Mouse (Mus musculus): Measurements from ENCODE around the gene Muc1.

Muc1 gene

DNA sequence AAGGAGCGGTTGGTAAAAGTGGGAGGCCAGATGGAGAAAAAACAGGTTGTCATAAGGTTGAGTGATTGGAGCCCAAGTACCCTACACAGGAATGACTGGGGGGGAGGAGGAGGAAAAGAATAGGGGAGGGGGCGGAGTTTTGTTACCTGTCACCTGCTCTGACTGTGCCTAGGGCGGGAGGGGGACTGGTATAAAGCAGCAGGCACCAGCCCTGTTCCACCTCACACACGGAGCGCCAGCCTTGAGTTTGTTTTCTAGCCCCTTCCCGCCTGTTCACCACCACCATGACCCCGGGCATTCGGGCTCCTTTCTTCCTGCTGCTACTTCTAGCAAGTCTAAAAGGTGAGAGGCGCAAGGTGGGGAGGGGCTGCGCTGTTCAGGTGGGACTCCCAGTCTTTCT is at the start of gene Muc1:
Muc1 (plus strand) TSS at position 222 of the 400 bp plus-strand sequence.
- no peak for DNase-seq

DNA sequence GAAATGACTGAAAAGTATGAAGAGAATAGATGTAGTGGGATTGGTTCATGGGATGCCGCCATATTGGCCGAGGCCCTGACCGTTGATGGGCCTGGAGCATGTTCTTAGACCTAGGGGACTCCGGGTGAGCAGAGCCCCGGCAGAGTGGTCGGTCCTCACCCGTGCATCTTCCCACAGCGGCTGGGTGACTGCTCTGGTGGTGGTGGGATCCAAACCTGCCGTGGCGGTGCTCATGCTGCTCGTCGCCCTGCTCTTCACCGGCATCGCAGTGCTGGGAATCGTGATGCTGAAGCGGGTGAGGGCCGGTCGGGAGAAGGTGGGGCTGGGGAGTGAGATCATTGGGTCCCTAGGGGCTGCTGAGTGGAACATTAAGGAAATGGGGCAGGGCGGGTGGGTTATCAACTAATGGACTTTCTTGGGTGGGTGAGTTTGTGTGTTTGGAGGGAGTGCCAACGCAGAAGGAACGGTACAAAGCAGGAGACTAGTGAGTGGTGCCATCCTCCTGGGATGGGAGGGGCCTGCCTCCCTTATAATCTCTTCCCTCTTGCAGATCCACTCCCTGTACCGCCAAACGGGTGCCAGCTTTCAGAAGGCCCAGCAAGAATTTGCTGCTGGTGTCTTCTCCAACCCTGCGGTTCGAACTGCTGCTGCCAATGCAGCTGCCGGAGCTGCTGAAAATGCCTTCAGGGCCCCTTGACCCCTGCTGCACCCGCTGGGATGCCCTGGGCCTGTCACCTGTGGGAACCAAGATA is 46.9 kb upstream of the Muc1 start:
- DNase-seq: peak in 1 of 2 experiments; percentile 25

DNA sequence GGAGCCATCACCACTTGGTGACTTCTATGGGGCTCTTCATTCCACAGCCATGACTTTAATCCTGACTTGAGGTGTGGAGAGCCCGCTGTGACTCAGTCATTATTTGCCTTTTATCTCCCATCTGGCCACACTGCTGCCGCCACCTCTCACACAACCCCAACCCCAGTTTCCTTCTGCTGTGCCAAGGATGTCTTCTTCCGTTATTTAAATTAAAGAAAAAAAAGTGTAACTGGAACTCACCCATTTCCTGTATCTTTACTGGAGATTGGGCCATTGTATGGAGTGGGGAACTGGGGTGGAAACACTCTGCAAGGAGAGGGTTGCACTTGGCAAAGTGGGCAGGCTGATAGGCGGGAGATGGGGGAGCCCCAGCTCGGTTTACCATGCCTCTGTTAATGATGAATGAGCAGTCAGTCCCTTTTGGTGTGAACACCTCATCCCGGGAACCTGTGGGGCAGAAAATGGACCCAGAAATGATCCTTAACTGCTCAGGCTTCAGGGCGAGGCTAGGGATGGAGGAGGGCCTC is 46.3 kb upstream of the Muc1 start:
- no peak for DNase-seq

DNA sequence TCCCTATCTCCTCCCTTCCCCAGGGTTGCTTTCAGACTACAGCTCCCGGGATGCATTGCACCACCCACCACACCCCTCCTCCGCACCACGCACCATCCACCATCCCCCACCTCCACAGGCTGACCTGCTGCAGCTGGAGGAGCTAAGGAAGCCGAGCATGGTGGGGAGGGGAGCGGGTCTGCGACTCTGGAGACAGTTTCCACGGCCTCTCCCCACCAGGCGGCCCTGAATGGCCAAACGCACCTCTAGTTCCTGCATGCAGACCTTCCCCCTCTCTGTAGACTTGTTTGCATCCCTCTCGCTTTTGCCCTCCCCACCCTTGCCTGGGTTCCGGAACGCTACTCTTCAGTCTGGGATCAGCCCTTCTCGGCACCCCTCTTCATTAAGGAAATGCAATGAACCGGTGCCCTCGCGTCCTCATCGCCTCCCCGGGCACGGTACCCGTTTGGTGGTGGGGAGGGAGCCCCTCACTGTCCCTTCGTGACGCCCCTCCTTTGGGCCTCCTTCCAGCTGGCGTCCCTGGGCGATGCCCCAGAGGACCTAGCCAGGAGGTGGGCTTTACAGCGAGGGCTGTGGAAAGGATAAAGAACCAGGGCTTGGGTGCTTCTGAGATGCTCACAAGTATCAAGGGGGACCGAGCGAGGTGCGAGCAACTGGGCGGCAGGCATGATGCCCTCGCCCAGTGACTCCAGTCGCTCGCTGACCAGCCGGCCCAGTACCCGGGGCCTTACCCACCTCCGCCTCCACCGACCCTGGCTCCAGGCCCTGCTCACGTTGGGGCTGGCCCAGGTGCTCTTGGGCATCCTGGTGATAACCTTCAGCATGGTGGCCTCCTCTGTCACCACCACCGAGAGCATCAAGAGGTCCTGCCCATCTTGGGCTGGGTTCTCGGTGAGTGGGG is 45.5 kb upstream of the Muc1 start, which contains the start of gene Fam189b:
Fam189b (plus strand) TSS at position 86 of the 901 bp plus-strand sequence.
- peak; percentile 85 to 91 for DNase-seq

DNA sequence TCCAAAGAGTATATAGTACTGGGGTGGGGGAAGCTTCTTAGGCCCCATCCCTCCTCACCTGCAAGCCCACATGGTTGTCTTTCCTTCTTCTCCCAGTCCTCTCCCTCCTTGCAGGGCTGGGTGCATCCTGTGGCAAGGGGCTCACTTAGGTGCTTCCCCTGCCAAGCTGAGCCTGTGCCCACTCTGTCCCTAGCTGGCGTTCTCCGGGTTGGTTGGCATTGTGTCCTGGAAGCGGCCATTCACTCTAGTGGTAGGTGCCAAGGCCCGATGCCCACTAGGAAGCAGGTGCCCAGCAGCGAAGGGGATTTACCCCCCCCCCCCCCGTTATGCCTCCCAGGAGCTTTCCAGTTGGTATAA is 44.9 kb upstream of the Muc1 start:
- no peak for DNase-seq

DNA sequence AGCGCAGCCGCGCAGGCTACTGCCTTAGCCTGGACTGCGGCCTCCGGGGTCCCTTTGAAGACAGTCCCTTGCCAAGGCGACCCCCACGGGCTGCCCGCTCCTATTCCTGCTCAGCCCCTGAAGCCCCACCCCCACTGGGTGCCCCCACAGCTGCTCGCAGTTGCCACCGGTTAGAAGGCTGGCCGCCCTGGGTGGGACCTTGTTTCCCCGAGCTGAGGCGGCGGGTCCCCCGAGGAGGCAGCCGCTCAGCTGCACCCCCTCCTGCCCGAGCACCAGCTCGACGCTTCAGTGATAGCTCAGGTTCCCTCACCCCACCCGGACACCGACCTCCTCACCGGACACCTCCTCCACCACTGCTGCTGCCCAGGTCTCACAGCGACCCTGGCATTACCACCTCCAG is 41.7 kb upstream of the Muc1 start:
- peak; percentile 77 to 88 for DNase-seq

DNA sequence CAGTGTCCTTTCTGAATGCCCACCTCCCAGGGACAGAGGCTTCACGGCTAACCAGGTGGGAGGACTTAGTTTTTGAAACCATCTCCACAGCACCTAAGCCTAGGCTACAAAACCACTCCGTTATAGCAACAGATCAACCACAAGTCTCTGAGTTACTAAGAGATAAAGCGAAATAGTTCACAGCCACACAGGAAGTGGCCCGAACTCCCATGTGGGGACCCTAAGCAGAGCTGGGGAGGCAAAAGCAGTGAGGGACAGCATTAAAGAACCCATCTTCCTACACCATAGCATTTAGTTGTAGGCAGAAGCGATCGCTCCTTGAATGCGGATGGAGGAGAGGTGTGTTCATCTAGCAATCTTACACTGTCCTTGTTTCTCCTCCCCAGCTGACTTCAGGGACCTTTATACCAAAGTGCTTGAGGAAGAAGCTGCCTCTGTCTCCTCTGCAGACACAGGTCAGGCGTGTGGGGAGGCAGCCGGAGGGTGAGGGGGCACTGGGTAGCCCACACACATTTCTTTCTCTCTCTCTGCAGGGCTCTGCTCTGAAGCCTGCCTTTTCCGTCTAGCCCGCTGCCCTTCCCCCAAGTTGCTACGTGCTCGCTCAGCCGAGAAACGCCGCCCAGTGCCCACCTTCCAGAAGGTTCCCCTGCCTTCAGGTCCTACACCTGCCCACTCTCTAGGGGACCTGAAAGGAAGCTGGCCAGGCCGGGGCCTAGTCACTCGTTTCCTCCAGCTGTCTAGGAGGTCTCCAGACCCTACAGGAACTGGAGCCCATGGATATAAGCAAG is 41.0 kb upstream of the Muc1 start:
- DNase-seq: peak; percentile 71 to 75

DNA sequence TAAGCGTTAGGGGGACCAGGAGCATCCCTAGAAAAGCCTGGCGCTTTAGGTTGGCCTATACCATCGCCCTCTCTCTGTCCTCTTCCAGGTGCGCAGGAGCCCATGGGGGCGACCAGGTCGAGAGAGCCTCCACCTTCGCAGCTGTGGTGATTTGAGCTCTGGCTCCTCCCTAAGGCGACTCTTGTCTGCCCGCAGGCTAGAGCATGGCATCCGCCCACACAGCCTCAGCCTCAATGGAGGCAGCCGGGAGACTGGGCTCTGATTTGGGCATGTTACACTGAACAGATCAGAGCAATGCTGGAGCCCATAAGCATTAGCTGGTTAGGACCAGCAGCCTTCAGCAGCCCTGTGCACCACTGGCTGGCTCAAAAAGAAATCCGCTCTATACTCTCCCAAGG is 40.4 kb upstream of the Muc1 start:
- peak; percentile 67 to 74 for DNase-seq

DNA sequence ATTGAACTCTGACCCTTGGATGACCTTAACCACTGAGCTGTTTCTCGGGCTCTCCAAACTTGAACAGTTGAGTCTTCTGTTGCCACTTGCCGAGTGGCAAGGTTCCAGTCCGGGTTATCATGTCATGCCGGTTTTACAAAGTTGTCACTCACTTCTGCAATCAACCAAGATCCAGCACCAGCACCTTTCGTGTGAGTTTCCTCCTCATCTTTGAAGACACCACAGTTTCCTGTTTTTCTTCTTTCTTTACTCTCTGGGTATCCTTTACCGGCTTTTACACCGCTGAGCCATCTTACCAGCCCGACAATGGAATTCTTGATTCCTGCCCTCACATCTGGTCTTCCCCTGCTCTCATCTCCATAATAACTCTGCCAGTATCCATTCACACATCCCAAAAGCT is 38.4 kb upstream of the Muc1 start:
- peak; percentile 57 to 58 for DNase-seq

DNA sequence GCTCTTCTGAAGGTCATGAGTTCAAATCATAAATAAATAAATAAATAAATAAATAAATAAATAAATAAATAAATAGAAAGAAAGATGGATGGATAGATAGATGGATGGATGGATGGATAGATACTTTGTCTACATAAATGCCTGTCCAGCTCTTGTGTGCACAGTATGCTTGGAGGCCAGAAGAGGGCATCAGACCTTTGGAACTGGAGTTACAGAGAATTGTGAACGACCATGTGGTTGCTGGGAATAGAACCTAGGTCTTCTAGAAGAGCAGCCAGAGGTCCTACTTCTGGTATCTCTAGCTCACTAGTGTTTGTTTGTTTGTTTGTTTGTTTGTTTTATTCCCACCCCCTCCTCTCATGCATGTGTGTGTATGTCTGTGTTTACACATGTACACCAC is 35.5 kb upstream of the Muc1 start:
- no peak for DNase-seq

DNA sequence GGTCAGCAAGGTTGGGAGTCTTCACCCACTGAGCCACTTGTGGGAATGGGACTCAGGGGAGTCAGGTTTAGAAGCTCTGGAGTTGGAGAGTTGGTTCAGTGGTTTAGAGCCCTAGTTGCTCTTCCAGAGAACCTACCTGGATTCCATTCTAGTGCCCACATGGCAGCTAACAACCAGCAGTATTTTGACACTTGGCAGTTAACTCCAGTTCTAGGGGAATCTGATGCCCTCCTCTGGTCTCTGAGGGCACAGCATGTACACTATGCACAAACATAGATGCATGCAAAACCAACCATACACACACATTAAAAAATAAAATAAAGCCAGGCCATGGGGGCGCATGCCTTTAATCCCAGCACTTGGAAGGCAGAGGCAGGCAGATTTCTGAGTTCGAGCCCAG is 35.0 kb upstream of the Muc1 start:
- peak; percentile 68 to 69 for DNase-seq

DNA sequence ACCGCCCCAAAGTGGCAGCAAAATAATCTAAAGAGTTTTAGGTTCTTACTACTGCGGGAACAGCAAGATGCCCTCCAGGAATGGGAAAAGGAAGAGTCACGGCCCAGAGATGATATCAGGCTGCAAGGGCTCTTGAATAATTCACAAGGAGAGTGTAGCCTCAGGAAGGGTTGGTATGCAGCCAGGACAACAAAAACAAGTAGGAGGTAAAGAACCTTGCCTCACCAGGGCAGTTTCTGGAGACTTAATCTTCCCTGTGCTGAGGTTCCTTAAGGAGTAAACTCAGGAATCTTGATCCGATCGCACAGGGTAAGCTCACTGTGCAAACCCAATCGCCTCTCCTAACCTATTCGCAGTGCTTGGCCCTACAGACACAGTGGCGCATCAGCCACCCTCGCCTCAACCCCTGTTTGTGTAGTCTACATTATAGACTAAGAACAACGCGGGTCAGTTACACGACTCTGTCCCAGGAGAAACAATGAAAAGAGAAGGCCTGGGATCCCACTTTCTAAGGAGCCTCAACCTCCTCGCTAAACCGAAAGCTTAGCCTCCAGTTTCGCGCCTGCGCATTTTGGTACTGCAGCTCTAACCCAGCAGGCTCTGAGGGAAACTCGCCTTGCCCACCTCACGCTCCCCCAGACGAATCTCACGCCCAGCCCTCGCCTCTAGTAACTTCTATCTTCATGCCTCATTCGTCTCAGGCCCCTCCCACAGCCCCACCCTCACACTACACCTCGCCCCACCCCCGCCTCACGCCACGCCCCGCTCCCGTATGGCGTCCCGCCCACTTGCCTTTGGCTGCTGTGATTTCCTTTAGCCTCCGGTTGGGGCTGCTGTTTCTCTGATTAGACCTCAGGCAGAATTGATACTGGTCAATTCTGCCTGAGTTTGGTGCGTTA is 32.6 kb upstream of the Muc1 start:
- peak; percentile 90 to 95 for DNase-seq

DNA sequence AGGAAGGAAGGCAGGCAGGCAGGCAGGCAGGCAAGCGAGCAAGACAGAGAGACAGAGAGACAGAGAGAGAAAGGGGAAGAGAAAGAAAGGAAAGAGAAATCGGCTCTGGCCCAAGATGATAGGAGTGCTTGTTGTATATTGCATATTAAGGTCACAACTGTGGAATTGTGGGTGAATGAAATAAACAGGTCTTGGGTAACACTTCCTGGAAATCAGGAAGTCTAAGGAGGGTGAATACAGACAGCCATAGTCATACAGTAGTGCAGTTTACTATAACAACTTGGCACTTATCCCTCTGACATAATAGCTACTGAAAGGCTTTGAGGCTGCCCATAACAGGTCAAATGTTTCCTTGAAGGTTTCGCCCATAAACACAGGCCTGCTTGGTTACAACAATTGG is 29.0 kb upstream of the Muc1 start:
- DNase-seq: no peak

DNA sequence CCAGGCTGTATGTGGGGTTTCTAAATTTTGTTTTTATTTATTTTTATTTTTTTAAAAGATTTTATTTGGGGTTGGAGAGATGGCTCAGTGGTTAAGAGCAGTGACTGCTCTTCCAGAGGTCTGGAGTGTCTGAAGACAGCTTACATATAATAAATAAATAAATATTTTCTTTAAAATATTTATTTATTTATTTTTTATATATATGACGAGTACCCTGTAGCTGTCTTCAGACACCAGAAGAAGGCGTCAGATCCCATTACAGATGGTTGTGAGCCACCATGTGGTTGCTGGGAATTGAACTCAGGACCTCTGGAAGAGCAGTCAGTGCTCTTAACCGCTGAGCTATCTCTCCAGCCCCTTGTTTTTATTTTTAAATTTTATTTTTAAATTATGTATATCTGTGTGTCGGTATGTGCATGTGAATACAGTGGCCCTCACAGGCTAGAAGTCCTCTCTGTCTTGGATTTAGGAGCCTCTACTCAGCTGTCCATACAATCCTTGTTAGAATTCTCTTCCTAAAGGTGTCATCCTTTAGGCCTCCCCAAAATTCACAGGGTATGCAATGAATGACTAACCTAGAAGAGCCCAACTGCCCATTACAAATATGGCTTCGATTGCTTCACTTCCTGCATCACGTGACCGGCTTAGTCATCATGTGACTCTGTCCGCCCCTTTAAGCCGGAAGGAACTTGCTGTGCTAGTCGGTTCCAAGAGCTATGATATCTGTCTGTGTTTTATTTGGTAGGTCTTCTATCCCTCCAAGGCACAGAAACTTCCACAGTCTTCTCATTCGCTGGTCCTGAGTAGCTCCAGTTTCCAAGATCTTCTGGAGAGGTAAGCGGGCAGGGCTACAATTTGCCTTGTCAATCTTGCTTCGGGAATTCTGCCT is 26.4 kb upstream of the Muc1 start, which contains the start of gene Gba:
Gba (plus strand) TSS at position 676 of the 889 bp plus-strand sequence.
- peak; percentile 82 for DNase-seq

DNA sequence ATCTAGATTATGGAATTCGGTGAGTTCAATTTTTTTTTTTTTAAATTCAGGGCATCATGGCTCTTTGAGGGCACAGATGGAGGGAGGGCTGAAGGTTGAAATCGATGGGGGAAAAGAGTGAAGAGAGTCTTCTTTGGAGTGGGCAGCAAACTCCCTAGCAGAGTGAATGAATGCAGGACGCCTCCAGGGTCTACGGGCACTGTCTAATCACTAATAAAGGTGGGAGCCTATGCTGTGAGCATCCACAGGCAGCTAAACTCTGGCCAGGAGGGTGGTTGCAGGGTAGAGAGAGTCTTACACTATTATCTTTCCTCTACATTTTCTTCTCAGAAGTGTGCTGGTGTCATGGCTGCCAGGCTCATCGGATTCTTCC is 25.7 kb upstream of the Muc1 start:
- DNase-seq: no peak

DNA sequence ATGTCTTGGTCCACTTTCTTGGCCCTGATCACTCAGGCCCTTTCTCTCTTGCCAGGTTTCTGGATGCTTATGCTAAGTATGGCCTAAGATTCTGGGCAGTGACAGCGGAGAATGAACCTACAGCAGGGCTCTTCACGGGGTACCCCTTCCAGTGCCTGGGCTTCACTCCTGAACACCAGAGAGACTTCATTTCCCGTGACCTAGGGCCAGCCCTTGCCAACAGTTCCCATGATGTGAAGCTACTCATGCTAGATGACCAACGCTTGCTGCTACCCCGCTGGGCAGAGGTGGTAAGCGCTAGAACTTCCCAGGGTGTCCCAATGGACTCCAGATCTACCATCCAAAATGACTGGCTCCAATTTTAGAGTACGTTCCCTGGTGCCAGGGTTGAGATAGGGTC is 22.8 kb upstream of the Muc1 start:
- DNase-seq: no peak

DNA sequence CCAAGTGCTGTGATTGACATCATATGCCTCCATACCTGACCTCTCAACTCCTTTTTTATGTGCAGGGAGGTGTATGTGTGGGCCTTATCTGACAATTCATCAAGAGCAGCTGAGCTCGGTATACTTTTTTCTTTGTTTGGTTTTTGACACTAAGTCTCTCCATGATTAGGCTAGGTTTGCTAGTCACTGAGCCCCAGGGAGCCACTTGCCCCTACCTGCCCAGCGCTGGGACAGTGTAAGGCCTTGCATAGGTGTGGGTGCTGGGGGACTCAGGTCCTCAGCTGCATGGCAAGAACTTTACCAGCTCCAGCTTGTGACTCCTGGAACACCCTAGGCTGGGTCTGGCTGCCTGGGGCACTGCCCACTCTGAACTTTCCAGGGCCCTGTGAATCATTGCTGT is 22.2 kb upstream of the Muc1 start:
- no peak for DNase-seq

DNA sequence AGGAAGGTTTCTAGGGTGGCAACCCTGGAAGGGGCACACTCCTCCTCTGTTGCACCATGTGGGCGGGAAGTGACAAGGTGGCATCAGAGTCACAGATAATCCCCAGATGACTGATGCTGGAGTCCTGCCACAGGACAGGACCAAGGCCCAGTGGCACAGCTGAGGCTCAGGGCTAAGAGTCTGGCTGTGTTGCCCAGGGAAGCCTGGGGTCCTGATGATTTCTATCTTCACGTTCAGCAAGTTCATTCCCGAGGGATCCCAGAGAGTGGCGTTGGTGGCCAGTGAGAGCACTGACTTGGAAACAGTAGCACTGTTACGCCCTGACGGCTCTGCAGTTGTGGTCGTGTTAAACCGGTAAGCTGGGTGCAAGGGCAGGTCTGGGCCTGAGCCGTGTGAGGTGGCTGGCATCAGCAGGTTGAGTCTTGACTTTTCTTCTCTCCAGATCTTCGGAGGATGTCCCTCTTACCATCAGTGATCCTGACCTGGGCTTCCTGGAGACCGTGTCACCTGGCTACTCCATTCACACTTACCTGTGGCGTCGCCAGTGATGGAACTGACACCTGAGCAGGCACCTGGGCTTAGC is 20.7 kb upstream of the Muc1 start:
- no peak for DNase-seq

DNA sequence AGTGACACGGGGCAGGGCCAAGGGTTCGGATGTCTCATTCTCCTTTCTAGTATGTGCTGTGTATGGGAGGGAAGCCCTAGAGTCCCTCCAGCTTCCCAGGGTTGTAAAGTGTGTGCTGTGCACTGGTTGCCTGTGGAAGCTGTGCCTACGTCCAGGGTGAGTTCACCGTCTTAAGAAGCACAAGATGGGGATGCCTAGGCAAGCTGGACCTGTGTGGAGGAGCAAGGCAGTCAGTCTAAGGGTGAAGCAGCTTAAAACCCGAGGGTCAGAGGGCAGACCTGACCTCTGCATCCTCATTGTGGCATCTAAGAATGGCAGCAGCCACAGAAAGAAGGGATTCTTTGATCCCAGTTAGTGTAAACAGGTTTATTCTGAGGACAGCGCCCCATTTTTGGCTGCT is 20.1 kb upstream of the Muc1 start:
- DNase-seq: no peak

DNA sequence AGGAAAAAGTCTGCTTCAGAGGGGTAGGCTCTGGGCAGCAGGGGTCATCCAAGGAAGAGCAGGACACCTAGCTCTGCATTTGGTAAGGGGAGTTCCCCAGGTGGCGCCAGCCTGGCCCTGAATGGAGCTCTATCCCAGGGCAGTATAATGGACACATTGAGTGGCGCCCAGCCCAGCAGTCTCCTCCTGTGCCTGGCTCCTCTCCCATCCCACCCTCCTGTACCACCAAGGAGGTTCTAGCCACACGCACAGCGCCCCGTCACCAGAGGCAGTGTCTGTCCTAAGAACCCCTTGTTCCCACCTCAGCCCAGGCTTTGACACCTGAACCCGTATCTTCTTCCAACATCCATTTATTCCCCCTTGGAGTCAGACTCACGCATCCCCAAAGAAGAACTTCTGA is 19.1 kb upstream of the Muc1 start:
- DNase-seq: no peak
